Mouse (Mus musculus) CD4-positive, CD25-positive, alpha-beta regulatory T cell (primary cell): ENCODE measurements around the gene Kti12. TPM values are rescaled to one million over a fixed set of nuclear protein-coding genes. Genes with fewer than 3 reads are reported as not detected.

Source experiments
- polyA plus RNA-seq: library from polyadenylated mRNA; unstranded; fragments of 100-300 nt; shearing (Covaris generic); gene quantifications from one replicate; pipeline ENCODE4 v1.2.1, GENCODE M21; 2017

Gene Kti12
- 55.4 TPM for polyA plus RNA-seq

GRCm38 (mm10) chr4:108847715-108848504 is at the start of gene Kti12:
TSS of gene Kti12 (plus strand) at chr4:108847785.

GRCm38 (mm10) chr4:108832916-108833827 is 14.4 kb upstream of the Kti12 start, which contains the start of gene Btf3l4:
TSS of gene Btf3l4 (minus strand) at chr4:108833614.

GRCm38 (mm10) chr4:108834115-108834970 is 13.2 kb upstream of the Kti12 start, which contains the start of gene Txndc12:
TSS of gene Txndc12 (plus strand) at chr4:108834601.

GRCm38 (mm10) chr4:108848505-108848848 is 892 bp downstream of the Kti12 start, which contains the start of gene A730015C16Rik:
TSS of gene A730015C16Rik (minus strand) at chr4:108848619.

GRCm38 (mm10) chr4:108878963-108879822 is 31.6 kb downstream of the Kti12 start, which contains the start of gene Rab3b:
TSS of gene Rab3b (plus strand) at chr4:108879063.

Other genes with a start within 250 kb of the Kti12 start
- gene Cc2d1b, start 227.8 kb upstream of the Kti12 start, polyA plus RNA-seq: 93.0 TPM
- gene 3110021N24Rik, start 128.1 kb upstream of the Kti12 start, polyA plus RNA-seq: not detected
- gene Zfyve9, start 67.0 kb upstream of the Kti12 start, polyA plus RNA-seq: 0.41 TPM
- gene Btf3l4, start 14.2 kb upstream of the Kti12 start, polyA plus RNA-seq: 74.8 TPM
- 31.3 TPM for gene Txndc12, start 13.2 kb upstream of the Kti12 start, polyA plus RNA-seq
- gene A730015C16Rik, start 834 bp downstream of the Kti12 start, polyA plus RNA-seq: 0.51 TPM
- gene Rab3b, start 31.3 kb downstream of the Kti12 start, polyA plus RNA-seq: 0.05 TPM
- gene Nrd1, start 152.9 kb downstream of the Kti12 start, polyA plus RNA-seq: 122 TPM